Mouse (Mus musculus): ENCODE data around the gene Tuba8. TPM values are rescaled to one million over a fixed set of nuclear protein-coding genes. Genes with fewer than 3 reads are reported as not detected.
A peak's percentile ranks its signal among the peaks of the same experiment; 100 is the strongest.

Tuba8 gene
- total RNA-seq (2014; rRNA removed) (0.31 and 0.86 TPM in 2 replicates), polyA plus RNA-seq (2015; fragmentation: Nextera tagmentation; extraction: Ambion mirVana) (1.1 and 1.2 TPM in 2 replicates)

- Histone ChIP-seq H3K9ac (peak within 1 kb of the TSS; percentile 48), H3K27me3 (ENCODE audit: insufficient read depth, low read length) (peaks cover 3% of the 10 kb centered on the region; the same call in 1 of the 2 replicates), H3K36me3 (ENCODE audit: insufficient read depth) (no peaks in the 10 kb centered on the region), H3K4me3 (ENCODE audit: low read depth, low read length) (peak within 1 kb of the TSS; percentile 42), H3K4me1 (ENCODE audit: insufficient read depth) (no peaks in the 10 kb centered on the region), H3K4me2 (ENCODE audit: low read depth) (peak within 1 kb of the TSS; percentile 96), H3K27ac (ENCODE audit: low read depth, low read length) (no peak within 1 kb of the TSS), H3K9me3 (ENCODE audit: low read length) (no peaks in the 10 kb centered on the region)
- DNase-seq (peak; percentile 16), ATAC-seq (peak; percentile 86)
- no peak for TF ChIP-seq CTCF (IDR thresholded peaks at IDR 0.05; ENCODE audit: low read depth)
- 6% methylated on average over 30 of the region's 30 CpGs for WGBS
Measured at GRCm38 (mm10) chr6:121210149-121210925, at the start of gene Tuba8. Gene Tuba8 (plus strand): TSS chr6:121210696.

GRCm38 (mm10) chr6:121162616-121163015 lies 47.9 kb upstream of the Tuba8 start:
- no peaks in the 10 kb centered on the region for H3K27me3 ChIP-seq (ENCODE audit: insufficient read depth, low read length)
- ATAC-seq (no peak), DNase-seq (no peak)
- WGBS = 92% methylated on average over 12 of the region's 12 CpGs
- H3K4me3 ChIP-seq (ENCODE audit: low read depth, low read length) = no peak overlapping the region
- no peaks in the 10 kb centered on the region for H3K36me3 ChIP-seq (ENCODE audit: insufficient read depth)
- H3K9me3 ChIP-seq (ENCODE audit: low read length) = no peaks in the 10 kb centered on the region
- H3K4me2 ChIP-seq (ENCODE audit: low read depth) = no peak overlapping the region
- H3K4me1 ChIP-seq (ENCODE audit: insufficient read depth) = no peaks in the 10 kb centered on the region
- no peak overlapping the region for H3K27ac ChIP-seq (ENCODE audit: low read depth, low read length)
- no peak overlapping the region for H3K9ac ChIP-seq
- no peak for TF ChIP-seq CTCF (IDR thresholded peaks at IDR 0.05; ENCODE audit: low read depth)

DNA sequence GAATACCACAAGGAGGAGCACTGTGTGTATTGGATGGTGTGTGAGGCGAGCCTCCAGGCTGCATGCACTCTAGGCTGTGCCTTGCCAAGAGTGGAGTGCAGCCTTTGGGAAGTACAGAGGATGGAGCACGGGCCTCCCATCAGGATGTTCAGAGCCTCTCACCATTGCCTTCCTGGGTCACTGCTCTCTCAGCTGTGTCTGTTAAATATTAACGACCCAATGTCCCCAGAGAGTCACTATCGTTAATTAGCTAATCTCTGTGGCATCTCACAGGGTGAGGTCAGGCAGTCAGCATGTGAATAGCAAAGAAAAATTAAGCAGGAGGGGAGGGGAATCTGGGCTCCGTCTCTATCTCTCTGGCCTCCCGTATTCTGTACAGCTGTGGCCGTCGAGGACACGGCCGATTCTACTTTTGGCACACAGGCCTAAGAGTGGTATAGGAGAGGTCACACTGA lies 44.4 kb upstream of the Tuba8 start:
- H3K4me1 ChIP-seq (ENCODE audit: insufficient read depth) = no peaks in the 10 kb centered on the region
- ATAC-seq = no peak
- H3K4me3 ChIP-seq (ENCODE audit: low read depth, low read length) = no peak overlapping the region
- H3K27me3 ChIP-seq (ENCODE audit: insufficient read depth, low read length) = no peaks in the 10 kb centered on the region
- H3K27ac ChIP-seq (ENCODE audit: low read depth, low read length) = no peak overlapping the region
- no peak overlapping the region for H3K9ac ChIP-seq
- H3K4me2 ChIP-seq (ENCODE audit: low read depth) = no peak overlapping the region
- no peak for TF ChIP-seq CTCF (IDR thresholded peaks at IDR 0.05; ENCODE audit: low read depth)
- WGBS = 42% methylated on average over 10 of the region's 10 CpGs
- no peak for DNase-seq
- no peaks in the 10 kb centered on the region for H3K36me3 ChIP-seq (ENCODE audit: insufficient read depth)
- no peaks in the 10 kb centered on the region for H3K9me3 ChIP-seq (ENCODE audit: low read length)

GRCm38 (mm10) chr6:121167381-121167975 lies 43.0 kb upstream of the Tuba8 start:
- H3K36me3 ChIP-seq (ENCODE audit: insufficient read depth) = no peaks in the 10 kb centered on the region
- no peak overlapping the region for H3K4me3 ChIP-seq (ENCODE audit: low read depth, low read length)
- no peak overlapping the region for H3K4me2 ChIP-seq (ENCODE audit: low read depth)
- DNase-seq (no peak), ATAC-seq (no peak)
- H3K9me3 ChIP-seq (ENCODE audit: low read length) = no peaks in the 10 kb centered on the region
- no peaks in the 10 kb centered on the region for H3K27me3 ChIP-seq (ENCODE audit: insufficient read depth, low read length)
- no peak overlapping the region for H3K27ac ChIP-seq (ENCODE audit: low read depth, low read length)
- no peak for TF ChIP-seq CTCF (IDR thresholded peaks at IDR 0.05; ENCODE audit: low read depth)
- no peak overlapping the region for H3K9ac ChIP-seq
- 76% methylated on average over 7 of the region's 7 CpGs for WGBS
- no peaks in the 10 kb centered on the region for H3K4me1 ChIP-seq (ENCODE audit: insufficient read depth)

GRCm38 (mm10) chr6:121171102-121171501 lies 39.4 kb upstream of the Tuba8 start:
- no peak overlapping the region for H3K4me2 ChIP-seq (ENCODE audit: low read depth)
- no peak overlapping the region for H3K27ac ChIP-seq (ENCODE audit: low read depth, low read length)
- no peaks in the 10 kb centered on the region for H3K9me3 ChIP-seq (ENCODE audit: low read length)
- TF ChIP-seq CTCF (IDR thresholded peaks at IDR 0.05; ENCODE audit: low read depth) = no peak
- H3K4me3 ChIP-seq (ENCODE audit: low read depth, low read length) = no peak overlapping the region
- no peaks in the 10 kb centered on the region for H3K27me3 ChIP-seq (ENCODE audit: insufficient read depth, low read length)
- H3K4me1 ChIP-seq (ENCODE audit: insufficient read depth) = no peaks in the 10 kb centered on the region
- 70% methylated on average over 6 of the region's 6 CpGs for WGBS
- no peaks in the 10 kb centered on the region for H3K36me3 ChIP-seq (ENCODE audit: insufficient read depth)
- no peak overlapping the region for H3K9ac ChIP-seq
- ATAC-seq (no peak), DNase-seq (no peak)

DNA sequence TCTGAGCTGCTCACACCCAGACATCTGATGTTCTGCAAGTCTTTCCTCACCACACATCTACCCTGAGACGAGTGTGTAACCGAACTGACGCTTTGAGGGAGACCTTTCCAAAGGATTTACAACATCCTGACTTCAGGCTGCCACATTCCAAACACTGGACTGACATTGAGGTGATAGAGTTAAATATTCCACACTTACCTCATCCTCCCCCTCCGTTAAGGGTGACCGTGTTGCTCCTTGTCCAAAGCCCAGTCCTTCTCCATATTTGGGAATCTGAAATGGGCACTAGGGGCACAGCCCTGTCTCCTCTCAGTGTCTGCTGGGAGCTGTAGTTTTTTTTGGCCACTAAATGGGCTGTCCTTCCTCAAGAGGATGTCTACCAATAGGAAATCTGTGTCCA lies 37.0 kb upstream of the Tuba8 start:
- Histone ChIP-seq H3K4me2 (ENCODE audit: low read depth) (no peak overlapping the region), H3K27me3 (ENCODE audit: insufficient read depth, low read length) (no peaks in the 10 kb centered on the region), H3K9ac (no peak overlapping the region), H3K27ac (ENCODE audit: low read depth, low read length) (no peak overlapping the region), H3K9me3 (ENCODE audit: low read length) (no peaks in the 10 kb centered on the region), H3K36me3 (ENCODE audit: insufficient read depth) (no peaks in the 10 kb centered on the region), H3K4me1 (ENCODE audit: insufficient read depth) (no peaks in the 10 kb centered on the region), H3K4me3 (ENCODE audit: low read depth, low read length) (no peak overlapping the region)
- DNase-seq = no peak
- 79% methylated on average over 5 of the region's 5 CpGs for WGBS
- no peak for ATAC-seq
- no peak for TF ChIP-seq CTCF (IDR thresholded peaks at IDR 0.05; ENCODE audit: low read depth)

GRCm38 (mm10) chr6:121174761-121175160 lies 35.7 kb upstream of the Tuba8 start:
- 83% methylated on average over 6 of the region's 6 CpGs for WGBS
- no peak for DNase-seq
- no peak for TF ChIP-seq CTCF (IDR thresholded peaks at IDR 0.05; ENCODE audit: low read depth)

More at GRCm38 (mm10) chr6:121174761-121175160, 35.7 kb upstream of the Tuba8 start:
- H3K27me3 ChIP-seq (ENCODE audit: insufficient read depth, low read length) = no peaks in the 10 kb centered on the region
- no peaks in the 10 kb centered on the region for H3K4me1 ChIP-seq (ENCODE audit: insufficient read depth)
- H3K4me3 ChIP-seq (ENCODE audit: low read depth, low read length) = no peak overlapping the region
- H3K4me2 ChIP-seq (ENCODE audit: low read depth) = no peak overlapping the region
- ATAC-seq = no peak
- H3K36me3 ChIP-seq (ENCODE audit: insufficient read depth) = no peaks in the 10 kb centered on the region
- H3K27ac ChIP-seq (ENCODE audit: low read depth, low read length) = no peak overlapping the region
- no peaks in the 10 kb centered on the region for H3K9me3 ChIP-seq (ENCODE audit: low read length)
- H3K9ac ChIP-seq = no peak overlapping the region

Measured in forebrain, postnatal 0 days (tissue).